In the genomic region with DNA sequence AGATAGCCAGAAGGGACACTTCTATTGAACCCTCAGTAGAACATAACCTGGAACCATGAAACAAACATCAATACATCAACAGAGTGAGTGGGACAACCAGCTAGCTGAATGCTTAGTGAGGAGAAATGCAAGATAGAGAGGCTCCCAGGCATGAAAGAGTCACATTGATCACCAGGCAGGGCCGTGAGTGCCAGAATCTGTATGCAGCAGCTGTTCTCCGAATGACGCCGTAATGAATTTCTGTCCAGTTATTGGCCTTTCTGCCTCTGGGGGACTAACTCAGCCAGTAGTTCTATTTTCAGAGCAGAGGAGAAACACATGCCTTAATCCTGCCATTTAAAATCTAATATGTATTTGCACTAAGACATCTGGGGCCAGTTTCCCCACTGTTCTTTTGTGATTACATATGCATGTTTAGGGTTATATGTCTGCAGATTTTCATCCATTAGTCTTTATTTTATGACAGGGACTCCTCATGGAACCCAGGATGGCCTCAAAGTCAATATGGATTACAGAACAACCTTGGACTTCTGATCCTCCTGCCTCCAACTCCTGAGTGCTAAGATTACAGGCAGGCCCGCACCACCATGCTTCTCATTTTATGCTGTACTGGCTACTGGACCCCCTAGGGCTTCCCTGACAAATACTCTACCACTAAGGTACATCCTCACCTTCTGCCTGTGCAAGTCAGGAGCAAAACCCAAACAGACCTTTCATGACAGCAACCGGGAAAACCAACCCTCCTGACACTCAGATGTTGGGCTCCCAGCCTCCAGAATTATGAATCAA, we compare ENCODE assay signal across 13 mouse cellular contexts. TPM values are rescaled to one million over a fixed set of nuclear protein-coding genes. Genes with fewer than 3 reads are reported as not detected.
DNase-seq lines count a peak whose midpoint lies in the region; ATAC-seq and TF ChIP-seq lines count a peak whose summit lies in the region.
"Had no signal": no experiment of that assay in that cellular context is flagged by ENCODE, and none has a peak within 500 bp of the region (broad histone marks: within the 10 kb centered on the region; RNA-seq: fewer than 3 reads in every experiment).

No protein-coding gene starts in this region.

- 42% methylated on average over 6 of the region's 6 CpGs for WGBS in hindbrain, embryonic 16.5 days
- 58% methylated on average over 6 of the region's 6 CpGs for WGBS in neural tube, embryonic 15.5 days
- 64% methylated on average over 6 of the region's 6 CpGs for WGBS in stomach, postnatal 0 days

- DNase-seq in cerebellum, postnatal 10 days: peak; percentile 6 to 27
- no peak for DNase-seq in cerebellum, postnatal 36 days
- DNase-seq in lung, postnatal 10 days: peak; percentile 10
- DNase-seq in lung, postnatal 14 days: no peak
- no peak for DNase-seq in stomach, postnatal 0 days (ENCODE audit: low spot score)
- DNase-seq in kidney, postnatal 36 days: no peak
- DNase-seq: cerebellum, postnatal 14 days; right cerebral cortex, postnatal 25 days had no signal

- H3K4me3 ChIP-seq in hindbrain, embryonic 16.5 days (ENCODE audit: low read length): no peak overlapping the region
- no peak overlapping the region for H3K4me3 ChIP-seq in neural tube, embryonic 15.5 days (replicated peaks)
- H3K4me3 ChIP-seq in stomach, postnatal 0 days (ENCODE audit: low read depth, low read length): no peak overlapping the region
- H3K4me3 ChIP-seq: lung, embryonic 15.5 days had no signal

- H3K9me3 ChIP-seq in hindbrain, embryonic 16.5 days (ENCODE audit: control insufficient read depth, low read length): no peaks in the 10 kb centered on the region
- no peaks in the 10 kb centered on the region for H3K9me3 ChIP-seq in neural tube, embryonic 15.5 days (replicated peaks)
- H3K9me3 ChIP-seq in stomach, postnatal 0 days (ENCODE audit: control insufficient read depth, low read length): no peaks in the 10 kb centered on the region
- H3K9me3 ChIP-seq: lung, embryonic 15.5 days had no signal

- H3K27me3 ChIP-seq in hindbrain, embryonic 16.5 days (replicated peaks; ENCODE audit: control insufficient read depth, insufficient read depth, low read length): no peaks in the 10 kb centered on the region
- H3K27me3 ChIP-seq in neural tube, embryonic 15.5 days (replicated peaks): no peaks in the 10 kb centered on the region
- H3K27me3 ChIP-seq in stomach, postnatal 0 days (ENCODE audit: control insufficient read depth, insufficient read depth, low read length): no peaks in the 10 kb centered on the region
- H3K27me3 ChIP-seq: lung, embryonic 15.5 days had no signal

- no peaks in the 10 kb centered on the region for H3K36me3 ChIP-seq in hindbrain, embryonic 16.5 days (ENCODE audit: control insufficient read depth, insufficient read depth, low read length)
- H3K36me3 ChIP-seq in neural tube, embryonic 15.5 days: no peaks in the 10 kb centered on the region
- no peaks in the 10 kb centered on the region for H3K36me3 ChIP-seq in stomach, postnatal 0 days (ENCODE audit: control insufficient read depth, insufficient read depth, low read length)
- H3K36me3 ChIP-seq: lung, embryonic 15.5 days had no signal

- peak; percentile 65 for ATAC-seq in hindbrain, embryonic 16.5 days
- peak; percentile 72 for ATAC-seq in neural tube, embryonic 15.5 days (ENCODE audit: low FRiP score)
- no peak for ATAC-seq in stomach, postnatal 0 days (ENCODE audit: low FRiP score, low TSS enrichment)

- TF ChIP-seq EP300 in stomach, postnatal 0 days (optimal IDR thresholded peaks at IDR 0.05): no peak

- H3K4me1 ChIP-seq in hindbrain, embryonic 16.5 days (ENCODE audit: control insufficient read depth, insufficient read depth, low read depth, low read length): 0 out of 2 replicates have a peak, but pooled peaks cover 3% of the 10 kb centered on the region
- 0 out of 2 replicates have a peak, but pooled peaks cover 8% of the 10 kb centered on the region for H3K4me1 ChIP-seq in neural tube, embryonic 15.5 days
- no peaks in the 10 kb centered on the region for H3K4me1 ChIP-seq in stomach, postnatal 0 days (replicated peaks; ENCODE audit: control insufficient read depth, insufficient read depth)
- H3K4me1 ChIP-seq: lung, embryonic 15.5 days had no signal

- H3K9ac ChIP-seq in hindbrain, embryonic 16.5 days (ENCODE audit: low read depth, low read length): no peak overlapping the region
- H3K9ac ChIP-seq in neural tube, embryonic 15.5 days (replicated peaks): no peak overlapping the region
- no peak overlapping the region for H3K9ac ChIP-seq in stomach, postnatal 0 days (ENCODE audit: low read length)
- H3K9ac ChIP-seq: lung, embryonic 15.5 days had no signal

- 0 out of 2 replicates have a peak overlapping the region, but pooled peaks have one; percentile 7 for H3K27ac ChIP-seq in hindbrain, embryonic 16.5 days (ENCODE audit: low read depth, low read length)
- no peak overlapping the region for H3K27ac ChIP-seq in neural tube, embryonic 15.5 days (replicated peaks)
- H3K27ac ChIP-seq in stomach, postnatal 0 days (replicated peaks): no peak overlapping the region
- H3K27ac ChIP-seq: lung, embryonic 15.5 days had no signal

- TF ChIP-seq CTCF in stomach, postnatal 0 days (IDR thresholded peaks at IDR 0.05; ENCODE audit: low read depth): no peak

- H3K4me2 ChIP-seq in hindbrain, embryonic 16.5 days (ENCODE audit: low read length): no peak overlapping the region
- no peak overlapping the region for H3K4me2 ChIP-seq in neural tube, embryonic 15.5 days
- no peak overlapping the region for H3K4me2 ChIP-seq in stomach, postnatal 0 days (replicated peaks; ENCODE audit: low read depth)
- H3K4me2 ChIP-seq: lung, embryonic 15.5 days had no signal

RNA-seq across cellular contexts. Expression of a gene that starts 8.2 kb away (rescaled TPM):
- polyA plus RNA-seq in hindbrain, embryonic 16.5 days (2015; fragmentation: Nextera tagmentation; extraction: Ambion mirVana): 8.6 and 12.1 TPM in 2 replicates
- 4.3 and 17.4 TPM in 2 replicates for polyA plus RNA-seq in neural tube, embryonic 15.5 days (2015; fragmentation: Nextera tagmentation; extraction: Ambion mirVana)
- polyA plus RNA-seq in stomach, postnatal 0 days (2015; fragmentation: Nextera tagmentation; extraction: Ambion mirVana): 6.3 and 8.9 TPM in 2 replicates

RNA-seq across cellular contexts. Expression of a gene that starts 47.9 kb away (rescaled TPM):
- polyA plus RNA-seq in hindbrain, embryonic 16.5 days (2015; fragmentation: Nextera tagmentation; extraction: Ambion mirVana): not detected in 2 replicates
- not detected in 2 replicates for polyA plus RNA-seq in neural tube, embryonic 15.5 days (2015; fragmentation: Nextera tagmentation; extraction: Ambion mirVana)
- not detected in 2 replicates for polyA plus RNA-seq in stomach, postnatal 0 days (2015; fragmentation: Nextera tagmentation; extraction: Ambion mirVana)
- polyA plus RNA-seq: large intestine, adult 2 months; lung, embryonic 15.5 days; stomach, embryonic 16.5 days had no signal

Comparison
In these comparisons a context has a peak if more than half of its experiments do, and no peak if none do; other contexts are left out.
1. DNase-seq: peak in cerebellum, postnatal 10 days (2 of 2) and lung, postnatal 10 days (single experiment); none in cerebellum, postnatal 36 days (0 of 2), lung, postnatal 14 days (single experiment), stomach, postnatal 0 days (single experiment) and kidney, postnatal 36 days (0 of 2).